Comparison of ENCODE assay signal across 25 mouse cellular contexts in genomic region chr11:71285193-71285592, GRCm38 (mm10). TPM values are rescaled to one million over a fixed set of nuclear protein-coding genes. Genes with fewer than 3 reads are reported as not detected.
DNase-seq lines count a peak whose midpoint lies in the region; ATAC-seq lines count a peak whose summit lies in the region.
"Had no signal": no experiment of that assay in that cellular context is flagged by ENCODE, and none has a peak within 500 bp of the region (broad histone marks: within the 10 kb centered on the region; RNA-seq: fewer than 3 reads in every experiment).

No protein-coding gene starts in this region.

- H3K4me1 ChIP-seq in brown adipose tissue, adult 24 weeks (ENCODE audit: control insufficient read depth, insufficient read depth, insufficient read length, low read length): no peaks in the 10 kb centered on the region
- H3K4me1 ChIP-seq: embryonic facial prominence, embryonic 12.5 days; forebrain, embryonic 15.5 days; heart, embryonic 13.5 days; hindbrain, embryonic 15.5 days; intestine, embryonic 15.5 days; limb, embryonic 12.5 days; liver, embryonic 15.5 days; neural tube, embryonic 12.5 days; stomach, embryonic 15.5 days had no signal

- no peak overlapping the region for H3K4me3 ChIP-seq in brown adipose tissue, adult 24 weeks (ENCODE audit: insufficient read depth, low read depth, low read length)
- H3K4me3 ChIP-seq: embryonic facial prominence, embryonic 12.5 days; forebrain, embryonic 15.5 days; heart, embryonic 13.5 days; hindbrain, embryonic 15.5 days; intestine, embryonic 15.5 days; limb, embryonic 12.5 days; liver, embryonic 15.5 days; neural tube, embryonic 12.5 days; stomach, embryonic 15.5 days had no signal

- peak; percentile 86 for ATAC-seq in megakaryocyte, adult 5-6 weeks (ENCODE audit: poor library complexity, severe bottlenecking)
- ATAC-seq: forebrain, embryonic 15.5 days; intestine, embryonic 15.5 days had no signal

- peak; percentile 3 for DNase-seq in layer of hippocampus, adult 11-12 months (ENCODE audit: low spot score)
- DNase-seq in layer of hippocampus, postnatal 25 days (ENCODE audit: extremely low spot score in 1 of 2, low spot score in 1 of 2): no peak
- DNase-seq in 416B (ENCODE audit: low read depth): peak; percentile 16
- DNase-seq in cerebellum, adult 18-20 months: no peak
- DNase-seq in urinary bladder, postnatal 4 days (ENCODE audit: low spot score in 2 of 2): no peak
- no peak for DNase-seq in gastrocnemius, adult 18-20 months (ENCODE audit: low spot score)
- DNase-seq: B cell, adult 2 months; cerebellum, adult 11-12 months; cerebellum, postnatal 36 days; gastrocnemius, postnatal 36 days; kidney, adult 9 months; kidney, postnatal 36 days; thymus, adult 2 months had no signal

- peak overlapping the region; percentile 66 for H3K27ac ChIP-seq in brown adipose tissue, adult 24 weeks (replicated peaks; ENCODE audit: low read depth, low read length)
- H3K27ac ChIP-seq: embryonic facial prominence, embryonic 12.5 days; forebrain, embryonic 15.5 days; heart, embryonic 13.5 days; hindbrain, embryonic 15.5 days; intestine, embryonic 15.5 days; limb, embryonic 12.5 days; liver, embryonic 15.5 days; neural tube, embryonic 12.5 days; stomach, embryonic 15.5 days had no signal

RNA-seq across cellular contexts. Expression of gene Nlrp1b, which starts 54.7 kb away (rescaled TPM):
- total RNA-seq in layer of hippocampus, postnatal 25 days (2021): under 1 TPM; 0.10 to 0.49 TPM
- 0.38 and 0.40 TPM in 2 replicates for polyA plus RNA-seq in brown adipose tissue, adult 24 weeks (2012; ENCODE audit: insufficient read depth, insufficient read length, missing spikeins)
- total RNA-seq in megakaryocyte, adult 5-6 weeks (2015): 4.1 and 5.6 TPM in 2 replicates
- 5.5 and 9.8 TPM in 2 replicates for total RNA-seq in megakaryocyte, adult 5-6 weeks (2017)
- total RNA-seq in gastrocnemius, adult 18-20 months (2021): under 1 TPM; 0.07 to 0.09 TPM
- polyA plus RNA-seq: forebrain, embryonic 15.5 days; heart, embryonic 13.5 days; hindbrain, embryonic 15.5 days; limb, embryonic 12.5 days; midbrain, embryonic 11.5 days had no signal

Comparison
In these comparisons a context has a peak if more than half of its experiments do, and no peak if none do; other contexts are left out.
1. DNase-seq: peak in layer of hippocampus, adult 11-12 months (single experiment) and 416B (single experiment); none in layer of hippocampus, postnatal 25 days (0 of 2), cerebellum, adult 18-20 months (0 of 2), urinary bladder, postnatal 4 days (0 of 2) and gastrocnemius, adult 18-20 months (single experiment).